Comparison of ENCODE assay signal across 25 mouse cellular contexts in genomic region chr2:79368661-79369060, GRCm38 (mm10).
DNase-seq lines count a peak whose midpoint lies in the region; ATAC-seq and TF ChIP-seq lines count a peak whose summit lies in the region.
"Had no signal": no experiment of that assay in that cellular context is flagged by ENCODE, and none has a peak within 500 bp of the region (broad histone marks: within the 10 kb centered on the region; RNA-seq: fewer than 3 reads in every experiment).

No protein-coding gene starts in this region.

- no peak for ATAC-seq in liver, embryonic 12.5 days
- no peak; the same call in 1 of the 2 replicates for ATAC-seq in liver, embryonic 16.5 days (ENCODE audit: low read depth)
- ATAC-seq in forebrain, embryonic 13.5 days = no peak
- no peak for ATAC-seq in kidney, embryonic 15.5 days (replicated peaks; ENCODE audit: low FRiP score)
- ATAC-seq: forebrain, embryonic 15.5 days; intestine, postnatal 0 days had no signal

- H3K4me1 ChIP-seq in liver, adult 2 months (ENCODE audit: control insufficient read depth, insufficient read depth, low read length) = peaks cover 10% of the 10 kb centered on the region; the same call in 1 of the 2 replicates
- no peaks in the 10 kb centered on the region for H3K4me1 ChIP-seq in liver, embryonic 12.5 days
- H3K4me1 ChIP-seq in liver, embryonic 16.5 days (ENCODE audit: control insufficient read depth, low read depth, low read length) = no peaks in the 10 kb centered on the region; the same call in 1 of the 2 replicates
- peaks cover 7% of the 10 kb centered on the region for H3K4me1 ChIP-seq in forebrain, embryonic 13.5 days
- H3K4me1 ChIP-seq in kidney, embryonic 15.5 days = no peaks in the 10 kb centered on the region
- H3K4me1 ChIP-seq: forebrain, embryonic 15.5 days; limb, embryonic 12.5 days had no signal

- H3K36me3 ChIP-seq in liver, adult 2 months (ENCODE audit: control insufficient read depth, insufficient read depth, low read length) = no peaks in the 10 kb centered on the region
- H3K36me3 ChIP-seq in liver, embryonic 12.5 days = no peaks in the 10 kb centered on the region
- no peaks in the 10 kb centered on the region for H3K36me3 ChIP-seq in liver, embryonic 16.5 days (ENCODE audit: control insufficient read depth, insufficient read depth)
- no peaks in the 10 kb centered on the region for H3K36me3 ChIP-seq in forebrain, embryonic 13.5 days (ENCODE audit: poor library complexity, severe bottlenecking)
- H3K36me3 ChIP-seq in kidney, embryonic 15.5 days = no peaks in the 10 kb centered on the region
- H3K36me3 ChIP-seq: embryonic facial prominence, embryonic 12.5 days; forebrain, embryonic 15.5 days; hindbrain, embryonic 13.5 days; limb, embryonic 12.5 days; neural tube, embryonic 13.5 days had no signal

- H3K27me3 ChIP-seq in liver, adult 2 months (ENCODE audit: control insufficient read depth, insufficient read depth, low read length) = no peaks in the 10 kb centered on the region
- H3K27me3 ChIP-seq in liver, embryonic 12.5 days (replicated peaks) = no peaks in the 10 kb centered on the region
- H3K27me3 ChIP-seq in liver, embryonic 16.5 days (ENCODE audit: control insufficient read depth, insufficient read depth, low read depth, low read length) = no peaks in the 10 kb centered on the region
- no peaks in the 10 kb centered on the region for H3K27me3 ChIP-seq in forebrain, embryonic 13.5 days
- H3K27me3 ChIP-seq in kidney, embryonic 15.5 days = no peaks in the 10 kb centered on the region
- H3K27me3 ChIP-seq: embryonic facial prominence, embryonic 12.5 days; forebrain, embryonic 15.5 days; hindbrain, embryonic 13.5 days; limb, embryonic 12.5 days; neural tube, embryonic 13.5 days had no signal

- DNase-seq in liver, adult 2 months (ENCODE audit: extremely low read depth, low read depth, low spot score) = no peak
- peak; percentile 83 for DNase-seq in A20 (ENCODE audit: low read depth, low spot score)
- DNase-seq in ZHBTc4 (ENCODE audit: low read depth, low spot score) = peak; percentile 19
- DNase-seq: cerebellum, adult 11 months; cerebellum, adult 9-10 months; cerebellum, postnatal 36 days; gastrocnemius, postnatal 36 days; kidney, postnatal 25 days; lung, adult 2 months; lung, postnatal 10 days; thymus, postnatal 14 days had no signal

- peak overlapping the region; percentile 21; the same call in 1 of the 2 replicates for H3K4me3 ChIP-seq in liver, adult 2 months (ENCODE audit: insufficient read depth, low read depth, low read length)
- no peak overlapping the region for H3K4me3 ChIP-seq in liver, embryonic 12.5 days
- no peak overlapping the region for H3K4me3 ChIP-seq in liver, embryonic 16.5 days (ENCODE audit: low read depth, low read length)
- no peak overlapping the region for H3K4me3 ChIP-seq in forebrain, embryonic 13.5 days
- H3K4me3 ChIP-seq in kidney, embryonic 15.5 days (replicated peaks) = no peak overlapping the region
- H3K4me3 ChIP-seq: embryonic facial prominence, embryonic 12.5 days; forebrain, embryonic 15.5 days; gastrocnemius, adult 2 months; hindbrain, embryonic 13.5 days; layer of hippocampus, adult 2 months; left cerebral cortex, adult 2 months; limb, embryonic 12.5 days; neural tube, embryonic 13.5 days had no signal

- no peak for TF ChIP-seq POLR2A in liver, adult 2 months (IDR thresholded peaks at IDR 0.05; ENCODE audit: extremely low read depth, insufficient read depth, low read length)

- TF ChIP-seq CTCF in liver, adult 2 months (IDR thresholded peaks at IDR 0.05; ENCODE audit: low read depth, low read length) = no peak

- no peaks in the 10 kb centered on the region for H3K79me2 ChIP-seq in liver, adult 2 months (ENCODE audit: control insufficient read depth, insufficient read depth, low read length)

- 30% methylated on average over 12 of the region's 12 CpGs for WGBS in liver, adult 2 months
- WGBS in liver, embryonic 12.5 days (ENCODE audit: insufficient replicate concordance) = 77% methylated on average over 12 of the region's 12 CpGs
- WGBS in liver, embryonic 16.5 days (ENCODE audit: insufficient replicate concordance) = 77% methylated on average over 12 of the region's 12 CpGs
- 89% methylated on average over 12 of the region's 12 CpGs for whole genome bisulfite sequencing in forebrain, embryonic 13.5 days
- 78% methylated on average over 12 of the region's 12 CpGs for WGBS in kidney, embryonic 15.5 days

- H3K9me3 ChIP-seq in liver, embryonic 12.5 days (replicated peaks) = no peaks in the 10 kb centered on the region
- no peaks in the 10 kb centered on the region for H3K9me3 ChIP-seq in liver, embryonic 16.5 days (replicated peaks; ENCODE audit: control insufficient read depth, low read length)
- no peaks in the 10 kb centered on the region for H3K9me3 ChIP-seq in forebrain, embryonic 13.5 days (replicated peaks)
- no peaks in the 10 kb centered on the region for H3K9me3 ChIP-seq in kidney, embryonic 15.5 days (replicated peaks)
- H3K9me3 ChIP-seq: embryonic facial prominence, embryonic 12.5 days; forebrain, embryonic 15.5 days; hindbrain, embryonic 13.5 days; limb, embryonic 12.5 days; neural tube, embryonic 13.5 days had no signal

- H3K9ac ChIP-seq in liver, adult 2 months (ENCODE audit: low read depth, low read length) = peak overlapping the region; percentile 1; the same call in 1 of the 2 replicates
- H3K9ac ChIP-seq in liver, embryonic 12.5 days = no peak overlapping the region
- no peak overlapping the region for H3K9ac ChIP-seq in liver, embryonic 16.5 days (ENCODE audit: low read depth, low read length)
- no peak overlapping the region for H3K9ac ChIP-seq in forebrain, embryonic 13.5 days
- H3K9ac ChIP-seq in kidney, embryonic 15.5 days = no peak overlapping the region
- H3K9ac ChIP-seq: embryonic facial prominence, embryonic 12.5 days; forebrain, embryonic 15.5 days; hindbrain, embryonic 13.5 days; limb, embryonic 12.5 days; neural tube, embryonic 13.5 days had no signal

- H3K4me2 ChIP-seq in liver, embryonic 12.5 days = no peak overlapping the region
- H3K4me2 ChIP-seq in liver, embryonic 16.5 days (ENCODE audit: low read depth, low read length) = no peak overlapping the region
- H3K4me2 ChIP-seq in forebrain, embryonic 13.5 days = no peak overlapping the region
- no peak overlapping the region for H3K4me2 ChIP-seq in kidney, embryonic 15.5 days
- H3K4me2 ChIP-seq: embryonic facial prominence, embryonic 12.5 days; forebrain, embryonic 15.5 days; heart, embryonic 11.5 days; hindbrain, embryonic 13.5 days; limb, embryonic 12.5 days; neural tube, embryonic 13.5 days had no signal

- H3K27ac ChIP-seq in liver, adult 2 months (replicated peaks; ENCODE audit: insufficient read depth, low read depth, low read length) = peak overlapping the region; percentile 57
- no peak overlapping the region for H3K27ac ChIP-seq in liver, embryonic 12.5 days
- H3K27ac ChIP-seq in liver, embryonic 16.5 days (ENCODE audit: low read length) = peak overlapping the region; percentile 9; the same call in 1 of the 2 replicates
- H3K27ac ChIP-seq in forebrain, embryonic 13.5 days = no peak overlapping the region
- H3K27ac ChIP-seq in kidney, embryonic 15.5 days = no peak overlapping the region
- H3K27ac ChIP-seq: embryonic facial prominence, embryonic 12.5 days; forebrain, embryonic 15.5 days; gastrocnemius, adult 2 months; hindbrain, embryonic 13.5 days; layer of hippocampus, adult 2 months; left cerebral cortex, adult 2 months; limb, embryonic 12.5 days; neural tube, embryonic 13.5 days had no signal

Comparison
In these comparisons a context has a peak if more than half of its experiments do, and no peak if none do; other contexts are left out.
1. H3K27ac ChIP-seq: peak in liver, adult 2 months (single experiment) and liver, embryonic 16.5 days (single experiment); none in liver, embryonic 12.5 days (single experiment), forebrain, embryonic 13.5 days (single experiment) and kidney, embryonic 15.5 days (single experiment).